Mouse (Mus musculus) gastrocnemius, adult 18-20 months (tissue): ENCODE measurements around the gene Tmem138. TPM values are rescaled to one million over a fixed set of nuclear protein-coding genes. Genes with fewer than 3 reads are reported as not detected.

ENCODE experiments used
- total RNA-seq, 2 experiments: library from RNA; stranded (reverse); gene quantifications; 2 replicates each; pipeline ENCODE4 v1.2.3; 2021

Tmem138 gene
- total RNA-seq, 2 experiments from 2014 or later = 0.87 to 1.0 TPM

Other genes starting within 250 kb of the Tmem138 start
- gene Syt7, start 188.3 kb downstream of the Tmem138 start, total RNA-seq = 1 to 10 TPM; 1.5 TPM
- under 1 TPM; 0.17 to 0.18 TPM for gene Lrrc10b, start 119.9 kb downstream of the Tmem138 start, total RNA-seq
- under 1 TPM; 0.82 to 0.85 TPM for gene Ppp1r32, start 94.4 kb downstream of the Tmem138 start, total RNA-seq
- 10 to 100 TPM; 15.4 to 19.8 TPM for gene Cpsf7, start 52.1 kb downstream of the Tmem138 start, total RNA-seq
- 10 to 100 TPM; 45.0 to 47.5 TPM for gene Sdhaf2, start 51.2 kb downstream of the Tmem138 start, total RNA-seq
- 1 to 10 TPM; 3.0 to 3.2 TPM for gene Tmem216, start 21.1 kb downstream of the Tmem138 start, total RNA-seq
- gene Cyb561a3, start 190 bp downstream of the Tmem138 start, total RNA-seq = 1 to 10 TPM; 5.5 to 6.6 TPM
- 100 to 1,000 TPM; 127 to 132 TPM for gene Ddb1, start 28.0 kb upstream of the Tmem138 start, total RNA-seq
- 1 to 10 TPM; 3.2 to 4.6 TPM for gene Tkfc, start 28.3 kb upstream of the Tmem138 start, total RNA-seq
- gene Vwce, start 56.9 kb upstream of the Tmem138 start, total RNA-seq = not detected
- gene Pga5, start 100.7 kb upstream of the Tmem138 start, total RNA-seq = not detected
- 10 to 100 TPM; 21.3 to 28.5 TPM for gene Vps37c, start 111.4 kb upstream of the Tmem138 start, total RNA-seq
- not detected for gene Cd5, start 161.6 kb upstream of the Tmem138 start, total RNA-seq